Mouse (Mus musculus): ENCODE data around the gene Rhoa.

DNA sequence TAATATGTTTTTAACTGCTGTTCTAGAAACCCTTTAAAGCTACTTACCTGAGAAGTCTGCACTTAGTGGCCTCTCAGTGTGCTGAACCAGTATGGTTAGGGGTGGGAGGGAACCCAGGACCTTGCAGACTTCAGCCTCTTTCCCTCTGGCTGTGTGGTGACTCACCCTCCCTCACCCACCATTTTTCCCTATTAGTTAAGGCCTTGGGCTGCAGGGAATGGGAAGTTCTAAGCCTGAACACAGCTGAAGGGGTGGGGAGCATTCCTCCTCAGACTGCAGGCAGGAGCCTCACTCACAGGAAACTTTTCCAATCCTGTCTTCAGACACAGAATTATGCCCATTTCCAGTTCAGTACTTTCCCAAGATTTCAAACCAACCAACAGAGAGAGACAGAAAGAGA is 35.9 kb downstream of the Rhoa start:
- TF ChIP-seq CTCF (IDR thresholded peaks at IDR 0.05) = no peak
- no peak for TF ChIP-seq POLR2A (IDR thresholded peaks at IDR 0.05; ENCODE audit: insufficient read depth, low read depth, low read length)
